Mouse (Mus musculus) thymus, postnatal 10 days (tissue): Measurements from ENCODE around the gene Gcn1l1.

Experiments used
- DNase-seq, 2 experiments: peaks; one replicate each; pipeline ENCODE4 v3.0.0; 2021; ENCODE audit warnings: low spot score in 2 of 2

Gene Gcn1l1

DNA sequence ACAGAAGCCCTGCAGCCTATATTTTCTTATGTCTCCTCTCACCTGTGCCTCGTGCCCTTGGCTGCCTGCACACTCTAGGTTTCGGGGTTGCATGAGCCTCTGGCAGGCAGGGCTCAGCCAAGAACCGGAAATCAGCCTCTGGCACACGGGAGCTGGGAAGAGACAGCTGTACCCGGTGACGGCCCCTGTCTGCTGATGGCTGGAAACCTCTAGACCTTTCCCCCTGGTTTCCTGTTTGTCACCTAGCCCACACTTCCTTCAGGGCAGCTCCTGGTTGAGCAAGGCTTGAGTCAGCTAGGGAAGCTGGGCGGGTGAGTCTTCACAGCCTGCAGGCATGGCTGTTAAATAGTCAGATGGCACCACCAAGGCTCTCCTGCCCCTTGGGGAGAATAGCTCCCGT, 30.2 kb upstream of the Gcn1l1 start:
- peak in 1 of 2 experiments; percentile 47 for DNase-seq

DNA sequence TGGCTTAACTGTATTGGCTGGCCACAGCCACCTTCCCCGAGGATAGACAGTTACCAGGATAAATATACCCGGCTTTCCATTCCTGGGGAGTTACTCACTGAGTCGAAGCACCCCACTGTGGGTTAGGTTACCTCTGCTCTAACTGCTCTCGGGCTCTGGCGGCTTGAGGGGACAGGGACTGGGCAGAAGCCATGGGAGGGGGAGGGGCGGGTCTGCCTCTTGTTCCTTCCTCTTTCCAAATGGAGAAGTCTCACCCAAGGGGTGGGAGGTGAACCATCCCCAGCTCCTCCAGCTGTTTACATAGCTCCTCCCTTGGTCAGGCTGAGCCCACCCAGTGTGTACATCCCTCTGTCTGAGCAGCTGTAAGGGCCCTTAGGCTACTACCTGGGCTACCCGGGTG, 29.4 kb upstream of the Gcn1l1 start:
- no peak for DNase-seq

GRCm38 (mm10) chr5:115538017-115538692, 26.9 kb upstream of the Gcn1l1 start:
- DNase-seq, result no peak

DNA sequence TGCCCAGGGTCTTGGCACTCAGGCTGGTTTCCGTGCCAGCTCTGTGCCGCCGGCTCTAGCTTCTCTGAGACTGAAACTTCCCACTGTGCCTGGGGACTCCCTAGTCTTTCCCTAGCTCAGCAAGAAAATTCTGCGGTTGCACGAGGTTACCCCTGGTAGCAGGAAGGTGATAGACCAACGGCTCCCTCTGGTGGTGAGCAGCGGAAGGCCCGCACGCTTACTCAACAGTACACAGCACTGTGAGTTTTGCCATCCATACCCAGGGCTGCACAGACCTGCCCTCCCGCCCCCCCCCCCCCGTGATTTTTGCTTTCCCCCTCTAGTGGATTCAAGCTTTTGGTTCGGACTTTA, 26.4 kb upstream of the Gcn1l1 start:
- peak; percentile 84 to 95 for DNase-seq

DNA sequence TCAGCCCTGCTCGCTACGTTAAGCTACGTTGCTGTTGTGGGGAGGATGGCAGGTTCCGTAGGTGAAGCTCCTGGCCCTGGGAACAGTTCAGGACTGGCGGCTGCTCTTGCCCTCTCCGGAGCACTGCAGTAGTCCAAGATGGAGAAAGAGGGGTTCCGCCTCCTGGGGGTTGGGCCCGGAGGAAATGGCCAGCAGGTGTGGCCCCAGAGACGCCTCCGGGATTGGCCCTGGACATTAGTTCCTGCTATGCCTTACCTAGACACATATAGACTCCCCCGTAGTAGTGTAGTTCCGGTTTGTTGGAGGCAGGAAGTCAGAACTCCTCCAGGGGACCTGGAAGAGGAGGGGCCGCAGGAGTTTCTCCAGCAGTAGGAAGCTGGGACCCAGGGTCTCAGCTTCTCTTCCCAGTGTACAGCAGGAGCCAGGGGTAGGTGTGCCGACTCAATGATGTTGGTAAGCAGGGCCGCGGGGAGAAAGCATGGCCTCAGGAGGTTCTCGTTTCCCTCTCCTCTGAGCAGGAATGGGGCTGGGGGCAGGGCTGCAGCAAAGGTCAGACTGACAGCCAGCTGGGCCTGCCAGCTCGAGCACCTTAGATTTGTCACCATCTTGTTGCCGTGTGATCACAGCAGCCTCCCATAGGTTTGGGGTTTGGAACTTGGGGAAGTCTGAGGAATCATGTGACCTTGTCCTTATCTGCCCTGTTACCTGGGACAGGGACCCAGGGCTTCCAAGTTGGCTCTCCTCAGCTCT, 22.2 kb upstream of the Gcn1l1 start:
- DNase-seq, result peak in 1 of 2 experiments; percentile 28

GRCm38 (mm10) chr5:115543509-115544253, 21.4 kb upstream of the Gcn1l1 start:
- DNase-seq, result no peak

- no peak for DNase-seq
Observed at GRCm38 (mm10) chr5:115544655-115545185, 20.3 kb upstream of the Gcn1l1 start.

DNA sequence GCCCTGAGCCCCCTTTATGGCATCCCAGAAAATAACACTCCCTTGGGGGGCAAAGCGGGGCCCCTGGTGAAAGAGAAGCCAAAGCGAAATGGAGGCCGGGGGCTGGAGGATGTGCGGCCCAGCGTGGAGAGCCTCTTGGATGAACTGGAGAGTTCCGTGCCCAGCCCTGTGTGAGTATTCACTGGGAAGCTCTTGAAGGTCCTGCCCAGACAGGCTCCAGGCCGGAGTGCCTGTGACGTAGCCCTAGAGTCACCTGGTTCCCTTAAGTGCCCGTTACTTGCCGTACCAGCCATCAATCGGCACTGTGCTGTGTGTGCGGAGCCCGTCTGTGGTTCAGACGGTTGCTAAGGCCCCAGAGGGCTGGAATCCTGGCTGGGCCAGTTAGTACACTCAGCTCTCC, 19.4 kb upstream of the Gcn1l1 start:
- DNase-seq, result no peak

DNA sequence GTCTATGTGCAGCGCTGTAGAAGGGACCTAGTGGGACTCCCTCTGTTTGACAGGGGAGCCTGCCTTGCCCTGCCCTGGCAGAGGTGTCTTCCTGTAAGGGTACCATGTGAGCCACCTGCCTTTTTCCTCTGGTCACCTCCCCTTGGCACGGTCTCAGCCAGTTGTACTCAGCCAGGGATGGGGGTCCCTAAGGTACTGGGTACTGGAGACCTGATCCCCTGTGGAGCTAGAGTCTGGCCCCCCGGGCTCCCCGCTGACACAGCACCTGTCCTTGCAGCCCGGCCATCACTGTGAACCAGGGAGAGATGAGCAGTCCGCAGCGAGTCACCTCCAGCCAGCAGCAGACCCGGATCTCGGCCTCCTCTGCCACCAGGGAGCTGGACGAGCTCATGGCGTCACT, 18.5 kb upstream of the Gcn1l1 start:
- no peak for DNase-seq

DNA sequence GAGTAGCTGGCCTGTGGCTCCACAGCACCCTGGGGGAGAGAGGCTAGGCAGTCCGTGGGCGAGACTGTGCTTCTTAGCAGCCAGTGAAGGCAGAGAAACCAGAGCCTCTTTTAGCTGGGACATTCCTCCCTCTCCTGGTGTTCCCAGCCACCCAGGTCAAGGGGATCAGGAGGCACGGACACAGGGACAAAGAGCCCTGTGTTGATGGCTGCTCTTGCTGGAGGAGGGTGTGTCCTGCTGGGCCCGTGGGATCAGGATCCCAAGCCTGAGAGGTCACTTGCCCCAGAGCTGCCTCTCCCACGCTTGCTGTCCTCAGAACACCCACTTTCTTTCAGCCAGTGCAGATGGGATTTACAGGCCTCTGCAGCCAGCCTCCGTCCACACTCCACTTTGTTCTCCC, 18.0 kb upstream of the Gcn1l1 start:
- no peak for DNase-seq

GRCm38 (mm10) chr5:115547421-115547820, 17.6 kb upstream of the Gcn1l1 start:
- no peak for DNase-seq

- DNase-seq, result no peak
Observed at GRCm38 (mm10) chr5:115548501-115549285, 16.4 kb upstream of the Gcn1l1 start.

- DNase-seq, result no peak
Observed at GRCm38 (mm10) chr5:115550482-115551005, 14.5 kb upstream of the Gcn1l1 start.

DNA sequence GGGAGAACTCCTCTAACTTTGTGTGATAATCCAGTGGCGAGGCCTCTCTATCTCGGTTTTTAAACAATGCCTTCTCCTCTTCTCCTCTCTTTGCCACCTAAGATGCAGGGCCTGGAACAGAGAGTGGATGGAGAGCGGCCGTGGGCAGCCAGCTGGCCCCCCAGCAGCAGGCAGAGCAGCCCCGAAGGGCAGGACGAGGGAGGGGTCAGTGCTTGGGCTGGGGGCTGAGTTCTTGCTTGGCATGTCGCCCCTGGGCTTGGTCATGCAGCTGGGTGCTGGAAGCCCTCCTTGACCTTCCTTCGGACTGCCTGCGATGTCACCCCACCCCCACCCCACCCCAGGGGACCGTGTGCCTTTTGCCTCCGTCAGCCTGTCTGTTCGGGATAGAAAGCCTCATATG, 13.7 kb upstream of the Gcn1l1 start:
- no peak for DNase-seq

GRCm38 (mm10) chr5:115551799-115552198, 13.3 kb upstream of the Gcn1l1 start:
- DNase-seq, result no peak

DNA sequence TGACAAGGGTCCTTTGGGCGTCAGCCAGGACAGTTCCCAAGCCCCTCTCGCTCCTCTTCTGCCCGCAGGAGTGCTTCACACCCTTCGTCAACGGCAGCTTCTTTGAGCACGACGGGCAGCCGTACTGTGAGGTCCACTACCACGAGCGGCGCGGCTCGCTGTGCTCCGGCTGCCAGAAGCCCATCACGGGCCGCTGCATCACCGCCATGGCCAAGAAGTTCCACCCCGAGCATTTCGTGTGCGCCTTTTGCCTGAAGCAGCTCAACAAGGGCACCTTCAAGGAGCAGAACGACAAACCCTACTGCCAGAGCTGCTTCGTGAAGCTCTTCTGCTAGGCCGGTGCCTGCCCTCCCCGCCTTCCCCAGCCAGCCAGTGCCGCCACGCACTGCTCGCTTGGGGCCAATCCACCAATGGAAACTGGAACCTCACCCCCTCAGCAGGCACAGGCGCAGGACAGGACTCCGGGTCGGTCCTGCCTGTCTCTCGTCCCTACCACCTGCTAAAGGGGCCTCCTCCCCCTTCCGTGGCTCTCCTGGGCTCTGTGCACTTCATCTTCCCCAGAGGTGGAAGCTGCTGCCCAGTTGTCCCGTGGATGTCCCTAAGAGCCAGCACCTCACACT, 11.1 kb upstream of the Gcn1l1 start:
- no peak for DNase-seq

DNA sequence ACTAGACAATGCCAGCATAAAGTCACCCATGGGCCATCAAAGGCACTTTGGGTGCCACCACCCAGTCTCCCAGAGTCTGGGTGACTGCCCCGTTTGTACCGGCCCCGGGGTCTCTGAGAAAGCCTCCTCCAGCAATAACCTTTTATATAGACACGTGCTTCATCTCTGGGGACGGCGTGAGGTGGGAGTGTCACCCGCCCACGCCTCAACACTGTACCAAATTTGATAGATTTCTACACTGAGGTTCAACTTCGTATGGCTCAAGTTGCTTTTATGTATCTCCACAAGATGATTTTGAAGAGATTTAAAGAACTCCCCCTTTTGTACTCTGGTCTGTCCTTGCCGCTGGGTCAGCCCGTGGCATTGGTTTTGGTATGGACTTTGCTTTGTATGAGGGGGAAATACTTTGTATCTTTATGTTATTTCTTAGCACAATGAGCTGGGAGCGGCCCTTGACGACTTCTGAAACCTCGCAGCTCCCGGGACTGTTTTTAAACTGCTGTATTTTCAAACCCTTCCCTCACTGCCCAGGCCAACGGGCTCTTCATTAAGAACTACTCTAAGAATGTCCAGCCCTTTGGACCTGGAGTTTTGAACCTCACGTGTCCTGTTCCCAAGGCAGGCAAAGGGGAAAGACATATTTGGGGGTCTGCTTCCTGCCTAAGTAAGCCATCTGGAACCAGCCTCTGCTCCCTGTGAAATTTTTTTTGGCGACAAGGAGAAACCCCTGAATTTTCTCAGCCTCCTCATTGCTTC, 10.3 kb upstream of the Gcn1l1 start:
- no peak for DNase-seq

DNA sequence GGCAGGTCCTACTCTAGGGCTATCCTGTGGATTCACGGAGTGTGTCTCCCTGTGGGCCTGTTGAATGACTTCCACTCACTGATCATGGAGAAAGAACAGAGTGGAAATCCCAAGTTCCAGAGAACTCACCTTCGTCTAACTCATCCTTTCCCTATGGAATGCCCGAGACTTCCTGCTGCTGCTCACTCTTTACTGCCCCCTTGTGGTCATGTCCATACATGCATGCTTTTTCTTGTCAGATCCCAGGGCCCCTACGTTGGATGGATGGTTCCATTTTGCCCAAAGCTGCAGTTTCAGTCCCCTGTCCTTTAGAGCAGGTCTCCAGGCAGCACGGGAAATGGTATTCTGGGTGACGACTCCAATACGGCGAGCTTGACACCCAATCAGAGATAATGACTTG, 8.8 kb upstream of the Gcn1l1 start:
- DNase-seq, result peak; percentile 35 to 72

DNA sequence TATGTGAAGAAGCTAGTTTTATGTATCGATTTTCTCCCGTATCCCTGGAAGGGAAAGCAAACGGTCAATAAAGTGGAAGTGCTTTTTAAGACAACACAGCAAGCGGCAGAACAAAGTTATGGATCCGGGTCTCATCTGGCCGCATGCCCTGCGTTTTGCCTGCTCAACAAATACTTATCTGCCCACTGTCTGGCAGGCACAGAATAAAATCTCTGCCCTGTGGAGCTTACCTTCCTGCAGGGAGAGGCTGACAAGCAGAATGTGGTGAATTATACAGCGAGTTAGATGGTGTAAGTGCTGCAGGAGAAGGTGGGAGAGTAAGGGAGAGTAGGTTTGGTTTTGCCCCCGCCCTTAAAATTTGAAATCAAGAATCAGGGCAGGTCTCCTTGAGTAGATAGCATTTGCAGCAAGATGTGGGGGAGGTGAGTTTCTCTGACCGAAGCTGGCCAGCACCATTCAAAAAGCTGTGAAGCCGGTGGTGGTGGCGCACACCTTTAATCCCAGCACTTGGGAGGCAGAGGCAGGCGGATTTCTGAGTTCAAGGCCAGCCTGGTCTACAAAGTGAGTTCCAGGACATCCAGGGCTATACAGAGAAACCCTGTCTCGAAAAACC, 6.8 kb upstream of the Gcn1l1 start:
- DNase-seq, result no peak
